Mouse (Mus musculus) bone marrow, adult 2 months (tissue): ENCODE measurements around the gene Pnmal2. TPM values are rescaled to one million over a fixed set of nuclear protein-coding genes. Genes with fewer than 3 reads are reported as not detected.
A peak's percentile ranks its signal among the peaks of the same experiment; 100 is the strongest.
"Not testable (repeated sequence)": the region's sequence is repeated elsewhere in the genome, so short reads cannot be mapped to it uniquely, and the experiment has no call there.

Source experiments
- H3K27ac ChIP-seq: fragments of 200-500 bp; 2 replicates; pipeline ENCODE4 v1.5.1; 2012; ENCODE audit warnings: low read depth, mild to moderate bottlenecking, control low read depth, inconsistent platforms, low read length; ENCODE audit not compliant: control insufficient read depth, poor library complexity, insufficient read depth
- H3K4me1 ChIP-seq: fragments of 200-500 bp; 2 replicates; pipeline ENCODE4 v1.6.1; 2011; ENCODE audit warnings: low read length; ENCODE audit not compliant: control insufficient read depth, insufficient read depth
- H3K4me3 ChIP-seq: fragments of 200-500 bp; replicated peaks from 2 replicates; pipeline ENCODE3; 2011; ENCODE audit warnings: mild to moderate bottlenecking, low read depth, low read length, control low read depth; ENCODE audit not compliant: control insufficient read depth
- CTCF ChIP-seq: fragments of 200-500 bp; IDR thresholded peaks from 2 replicates; pipeline ENCODE4 v1.5.1; 2011; ENCODE audit warnings: low read length, control low read depth; ENCODE audit not compliant: control insufficient read depth, insufficient read depth
- POLR2A ChIP-seq: fragments of 200-500 bp; IDR thresholded peaks from 2 replicates; pipeline ENCODE4 v1.6.1; 2011; ENCODE audit warnings: low read depth, mild to moderate bottlenecking, control low read depth, low read length, borderline replicate concordance; ENCODE audit not compliant: control insufficient read depth
- WGBS: fragments of 180-500 bp; shearing (Covaris S2); methylation state at CpG from one replicate; pipeline ENCODE4 v1.1.7; 2018; 5-methylcytosine and 5-hydroxymethylcytosine counted together
- polyA plus RNA-seq: library from polyadenylated mRNA; stranded (reverse); fragments of >200 nt; gene quantifications from 2 replicates; pipeline ENCODE4 v1.2.4, GENCODE M21; 2011; ENCODE audit warnings: low replicate concordance; ENCODE audit not compliant: missing spikeins, insufficient read depth, insufficient read length

Gene Pnmal2
- polyA plus RNA-seq, 1 experiment: not detected

DNA sequence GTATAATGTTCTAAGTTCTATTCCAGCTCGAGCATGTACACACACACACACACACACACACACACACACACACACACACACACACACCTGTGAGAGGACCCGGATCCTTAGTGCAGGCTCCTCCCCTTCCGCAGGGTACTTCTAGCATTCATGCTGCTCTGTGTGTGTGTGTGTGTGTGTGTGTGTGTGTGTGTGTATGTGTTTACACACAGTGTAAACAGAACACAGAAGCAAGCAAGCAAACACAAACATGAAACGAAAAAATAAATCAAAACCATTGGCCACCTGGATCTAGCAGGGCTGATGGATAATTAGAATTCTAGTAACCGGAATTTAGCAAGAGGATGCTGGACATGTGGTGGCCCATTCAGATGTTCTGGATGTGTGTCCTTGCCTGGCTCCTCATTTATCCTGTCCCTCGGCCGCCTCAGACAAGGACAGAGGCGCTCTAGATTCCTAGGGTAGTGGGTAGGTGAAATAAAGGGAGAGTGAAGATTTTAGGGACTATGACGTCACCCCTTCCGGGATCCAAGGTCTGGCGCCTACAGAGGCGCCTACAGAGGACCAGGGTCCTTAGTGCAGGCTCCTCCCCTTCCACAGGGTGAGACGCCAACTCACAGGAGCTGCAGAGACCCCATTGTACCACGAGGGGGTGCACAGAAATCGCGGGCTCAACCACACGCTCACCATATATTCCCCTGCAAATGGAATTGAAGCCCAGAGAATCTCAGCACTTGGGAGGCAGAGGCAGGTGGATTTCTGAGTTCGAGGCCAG is 6.6 kb downstream of the Pnmal2 start:
- no peak overlapping the region for H3K27ac ChIP-seq
- TF ChIP-seq POLR2A: no peak
- TF ChIP-seq CTCF: peak; percentile 78
- no peak overlapping the region for H3K4me3 ChIP-seq
- no peaks in the 10 kb centered on the region; the same call in 1 of the 2 replicates for H3K4me1 ChIP-seq
- 23% methylated on average over 18 of the region's 18 CpGs for WGBS

- not testable (repeated sequence) for H3K27ac ChIP-seq, H3K4me1 ChIP-seq, H3K4me3 ChIP-seq
- 73% methylated on average over 2 of the region's 2 CpGs for WGBS
These were observed 9.3 kb downstream of the Pnmal2 start for GRCm38 (mm10) chr7:16953776-16954175.

- no peaks in the 10 kb centered on the region for H3K4me1 ChIP-seq
- H3K4me3 ChIP-seq: no peak overlapping the region
- 45% methylated on average over 4 of the region's 4 CpGs for WGBS
- H3K27ac ChIP-seq: no peak overlapping the region
- TF ChIP-seq POLR2A: no peak
- no peak for TF ChIP-seq CTCF
These were observed 11.2 kb downstream of the Pnmal2 start for GRCm38 (mm10) chr7:16955712-16956111.

- H3K4me3 ChIP-seq: no peak overlapping the region
- 74% methylated on average over 15 of the region's 15 CpGs for WGBS
- no peak for TF ChIP-seq CTCF
- TF ChIP-seq POLR2A: no peak
- no peaks in the 10 kb centered on the region for H3K4me1 ChIP-seq
- H3K27ac ChIP-seq: no peak overlapping the region
These were observed 12.2 kb downstream of the Pnmal2 start for GRCm38 (mm10) chr7:16956410-16957265.

- TF ChIP-seq CTCF: no peak
- TF ChIP-seq POLR2A: no peak
- WGBS: 62% methylated on average over 17 of the region's 17 CpGs
- no peak within 1 kb of the TSS for H3K4me3 ChIP-seq
- H3K27ac ChIP-seq: no peak within 1 kb of the TSS
- H3K4me1 ChIP-seq: no peaks in the 10 kb centered on the region
These were observed 15.2 kb downstream of the Pnmal2 start, which contains the start of gene Pnmal1 for GRCm38 (mm10) chr7:16959539-16960187. Pnmal1 (plus strand) TSS chr7:16959679.

DNA sequence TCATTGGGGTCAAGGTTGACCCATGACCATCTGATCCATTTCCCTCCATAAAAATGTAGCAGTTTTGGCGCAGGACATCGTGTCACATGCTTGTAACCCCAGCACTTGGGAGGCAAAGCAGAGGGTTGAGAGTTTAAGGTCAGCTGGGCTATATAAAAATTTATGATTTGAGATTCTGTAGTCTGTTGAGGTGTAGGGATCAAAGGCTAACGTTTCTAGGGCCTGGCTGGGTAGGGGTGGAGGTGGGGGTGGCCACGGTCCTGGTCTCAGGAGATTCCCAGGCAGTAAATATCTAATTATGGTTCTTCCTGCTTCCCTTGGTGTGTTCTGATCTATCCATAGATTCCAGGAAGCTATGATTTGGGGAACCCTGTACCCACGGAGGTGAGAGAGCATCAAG is 17.2 kb downstream of the Pnmal2 start:
- no peaks in the 10 kb centered on the region for H3K4me1 ChIP-seq
- H3K4me3 ChIP-seq: no peak overlapping the region
- TF ChIP-seq POLR2A (no peak), CTCF (no peak)
- WGBS: 70% methylated on average over 5 of the region's 5 CpGs
- H3K27ac ChIP-seq: no peak overlapping the region

DNA sequence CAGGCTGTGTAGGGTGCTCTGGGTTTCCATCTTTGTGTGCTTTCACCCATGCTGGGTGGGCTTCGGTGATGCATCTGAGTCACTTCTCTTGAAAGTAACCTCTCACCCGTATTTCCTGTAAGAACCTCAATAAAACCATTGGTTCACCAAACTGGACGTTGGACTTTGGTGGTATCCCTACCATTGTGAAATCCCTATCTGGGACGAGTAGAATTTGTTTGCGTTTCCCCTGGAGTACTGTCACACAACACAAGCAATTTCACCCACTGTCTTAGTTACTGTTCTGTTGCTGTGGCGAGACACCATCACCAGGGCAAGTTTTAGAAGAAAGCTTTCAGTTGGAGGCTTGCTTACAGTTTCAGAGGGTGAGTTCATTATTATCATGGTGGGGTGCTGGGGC is 23.9 kb downstream of the Pnmal2 start:
- peaks cover 1% of the 10 kb centered on the region; the same call in 1 of the 2 replicates for H3K4me1 ChIP-seq
- WGBS: 63% methylated on average over 6 of the region's 6 CpGs
- H3K27ac ChIP-seq: no peak overlapping the region
- H3K4me3 ChIP-seq: no peak overlapping the region
- no peak for TF ChIP-seq POLR2A

- 20% methylated on average over 3 of the region's 3 CpGs for WGBS
- Histone ChIP-seq H3K27ac (no peak overlapping the region), H3K4me1 (peaks cover 1% of the 10 kb centered on the region; the same call in 1 of the 2 replicates), H3K4me3 (no peak overlapping the region)
- no peak for TF ChIP-seq POLR2A
- TF ChIP-seq CTCF: no peak
These were observed 26.7 kb downstream of the Pnmal2 start for GRCm38 (mm10) chr7:16971160-16971559.
